Mouse (Mus musculus) thymus, adult 2 months (tissue): Measurements from ENCODE around the gene Fzd7.

Experiments used
- CTCF ChIP-seq: fragments of 200-500 bp; IDR thresholded peaks from 2 replicates; pipeline ENCODE4 v1.5.1; 2012; ENCODE audit warnings: mild to moderate bottlenecking, control low read depth, low read length, moderate library complexity, borderline replicate concordance; ENCODE audit not compliant: control insufficient read depth, poor library complexity, insufficient read depth; ENCODE audit errors: extremely low read depth
- POLR2A ChIP-seq: fragments of 200-500 bp; IDR thresholded peaks from 2 replicates; pipeline ENCODE4 v1.6.1; 2012; ENCODE audit warnings: mild to moderate bottlenecking, low read length, control low read depth, moderate library complexity; ENCODE audit not compliant: control insufficient read depth, poor library complexity, insufficient read depth; ENCODE audit errors: extremely low read depth

DNA sequence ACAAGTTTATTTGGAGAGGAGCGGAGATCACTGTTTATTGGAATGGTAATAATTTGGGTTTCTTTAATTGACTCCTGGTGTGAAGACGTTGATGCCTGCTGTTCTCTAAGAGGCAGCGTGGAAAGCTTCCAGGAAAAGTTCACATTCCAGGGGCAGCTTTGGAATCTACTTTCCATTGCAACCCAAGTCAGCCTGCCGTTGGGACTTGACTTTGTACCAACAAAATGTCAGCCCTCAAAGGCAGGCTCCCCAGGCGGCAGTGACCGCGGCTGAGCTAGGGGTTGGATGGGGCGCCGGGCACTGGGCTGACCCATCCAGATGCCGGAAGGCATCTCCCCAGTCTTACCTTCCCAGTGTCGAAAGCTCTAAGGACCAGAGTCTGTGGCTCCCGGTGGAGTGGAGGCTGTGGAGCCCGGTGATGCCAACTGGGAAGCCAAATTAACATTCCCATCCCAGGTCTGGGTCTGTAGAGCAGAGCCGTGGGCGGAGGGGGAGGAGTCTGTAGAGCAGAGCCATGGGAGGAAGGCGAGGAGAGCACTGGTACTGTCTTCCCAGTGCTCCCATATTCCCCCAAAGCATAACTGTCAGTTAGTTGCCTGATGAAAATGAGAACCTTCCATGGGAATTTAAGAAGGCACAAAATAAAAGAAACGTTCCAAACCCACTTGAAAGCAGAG lies 26.4 kb downstream of the Fzd7 start:
- TF ChIP-seq POLR2A, result no peak
- TF ChIP-seq CTCF, result no peak
